Mouse (Mus musculus): ENCODE results near the gene Zp3r. TPM values are rescaled to one million over a fixed set of nuclear protein-coding genes. Genes with fewer than 3 reads are reported as not detected.

Gene Zp3r
- total RNA-seq, 1 experiment from 2014 or later = not detected

Other genes with a start within 250 kb of the Zp3r start
- not detected in 3 replicates for gene Cd55b, start 206.6 kb downstream of the Zp3r start, total RNA-seq (2017)
- 76.9 to 93.4 TPM (median 87.0 TPM) in 3 replicates for gene Cd55, start 166.9 kb downstream of the Zp3r start, total RNA-seq (2017)
- gene C4bp, start 32.0 kb upstream of the Zp3r start, total RNA-seq (2017) = not detected in 3 replicates
- not detected in 3 replicates for gene Gm29427, start 86.2 kb upstream of the Zp3r start, total RNA-seq (2017)
- gene Yod1, start 87.7 kb upstream of the Zp3r start, total RNA-seq (2017) = 7.4 to 9.8 TPM (median 7.8 TPM) in 3 replicates
- gene Pfkfb2, start 99.6 kb upstream of the Zp3r start, total RNA-seq (2017) = 10.6 to 18.1 TPM (median 13.7 TPM) in 3 replicates
- gene AA986860, start 102.4 kb upstream of the Zp3r start, total RNA-seq (2017) = 0.57 to 0.58 TPM in 2 of 3 replicates, not detected in the other
- not detected in 3 replicates for gene Fcamr, start 171.3 kb upstream of the Zp3r start, total RNA-seq (2017)
- 0.19 TPM in 1 of 3 replicates, not detected in the others for gene Pigr, start 197.1 kb upstream of the Zp3r start, total RNA-seq (2017)
- 27.7 to 41.4 TPM (median 29.9 TPM) in 3 replicates for gene Fcmr, start 236.0 kb upstream of the Zp3r start, total RNA-seq (2017)

Data from monocyte, adult 5-6 weeks (primary cell).